Mouse (Mus musculus) ES-Bruce4 (cell line): Measurements from ENCODE around the gene Eno2. TPM values are rescaled to one million over a fixed set of nuclear protein-coding genes. Genes with fewer than 3 reads are reported as not detected.

Experiments
- H3K27ac ChIP-seq: 2 replicates; pipeline ENCODE4 v1.5.1; 2012; ENCODE audit warnings: low read length, inconsistent platforms; ENCODE audit not compliant: insufficient read depth
- H3K27me3 ChIP-seq: 2 replicates; pipeline ENCODE4 v1.6.1; 2012; ENCODE audit warnings: mild to moderate bottlenecking, low read length, inconsistent platforms; ENCODE audit not compliant: control insufficient read depth, poor library complexity, insufficient read depth, severe bottlenecking
- H3K36me3 ChIP-seq: 2 replicates; pipeline ENCODE4 v1.6.1; 2012; ENCODE audit warnings: inconsistent platforms, mild to moderate bottlenecking, low read length, moderate library complexity; ENCODE audit not compliant: control insufficient read depth, poor library complexity, insufficient read depth, severe bottlenecking
- H3K4me1 ChIP-seq: one replicate; pipeline ENCODE4 v1.8.1; 2011; ENCODE audit warnings: low read length; ENCODE audit not compliant: control insufficient read depth, insufficient read depth
- H3K4me3 ChIP-seq: 2 replicates; pipeline ENCODE4 v1.5.1; 2011; ENCODE audit warnings: low read depth, mild to moderate bottlenecking, low read length
- H3K9ac ChIP-seq: 2 replicates; pipeline ENCODE4 v1.6.1; 2012; ENCODE audit warnings: low read depth, mild to moderate bottlenecking, inconsistent platforms; ENCODE audit not compliant: poor library complexity, severe bottlenecking
- H3K9me3 ChIP-seq: replicated peaks from 2 replicates; pipeline ENCODE4 v1.6.1; 2012; ENCODE audit warnings: mild to moderate bottlenecking, low read length, inconsistent platforms; ENCODE audit not compliant: control insufficient read depth, poor library complexity, insufficient read depth, severe bottlenecking
- CTCF ChIP-seq: IDR thresholded peaks from one replicate; pipeline ENCODE4 v1.8.1; 2011; ENCODE audit warnings: low read depth, low read length
- EP300 ChIP-seq: IDR thresholded peaks from 2 replicates; pipeline ENCODE4 v1.6.1; 2011; ENCODE audit warnings: low read depth, low read length; ENCODE audit not compliant: insufficient read depth
- POLR2A ChIP-seq: IDR thresholded peaks from one replicate; pipeline ENCODE4 v1.8.1; 2011; ENCODE audit warnings: low read length; ENCODE audit not compliant: insufficient read depth
- polyA plus RNA-seq: library from polyadenylated mRNA; stranded (reverse); fragments of >200 nt; gene quantifications from 2 replicates; pipeline ENCODE4 v1.2.4, GENCODE M21; 2011; ENCODE audit warnings: low read depth; ENCODE audit not compliant: missing spikeins, insufficient read depth, insufficient read length

Gene Eno2
- polyA plus RNA-seq, 1 experiment: 7.4 TPM

DNA sequence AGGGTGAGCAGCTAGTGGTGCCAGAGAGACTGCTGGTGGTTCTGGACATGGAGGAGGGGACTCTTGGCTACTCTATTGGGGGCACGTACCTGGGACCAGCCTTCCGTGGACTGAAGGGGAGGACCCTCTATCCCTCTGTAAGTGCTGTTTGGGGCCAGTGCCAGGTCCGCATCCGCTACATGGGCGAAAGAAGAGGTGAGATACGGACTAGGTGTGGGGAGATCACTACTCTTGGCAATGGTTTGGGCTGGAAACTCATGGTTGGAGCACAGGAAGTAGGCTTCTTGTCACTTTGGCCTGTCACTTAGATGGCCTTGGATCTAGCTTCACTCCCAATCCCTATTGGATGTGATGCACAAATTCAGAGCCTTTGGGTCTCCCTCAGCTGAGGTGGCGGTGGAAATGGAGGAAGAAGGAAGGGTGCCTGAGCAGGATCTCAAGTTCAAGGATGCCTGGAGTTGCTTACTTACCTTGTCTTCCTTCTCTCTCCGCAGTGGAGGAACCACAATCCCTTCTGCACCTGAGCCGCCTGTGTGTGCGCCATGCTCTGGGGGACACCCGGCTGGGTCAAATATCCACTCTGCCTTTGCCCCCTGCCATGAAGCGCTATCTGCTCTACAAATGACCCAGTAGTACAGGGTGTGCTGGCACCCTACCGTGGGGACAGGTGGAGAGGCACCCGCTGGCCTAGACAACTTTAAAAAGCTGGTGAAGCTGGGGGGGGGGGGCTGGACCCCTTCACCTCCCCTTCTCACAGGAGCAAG, 40.5 kb upstream of the Eno2 start:
- Histone ChIP-seq H3K4me3 (peak overlapping the region; percentile 41), H3K27me3 (no peaks in the 10 kb centered on the region), H3K27ac (no peak overlapping the region), H3K4me1 (no peaks in the 10 kb centered on the region), H3K9ac (peak overlapping the region; percentile 75; the same call in 1 of the 2 replicates), H3K9me3 (no peaks in the 10 kb centered on the region), H3K36me3 (peaks cover 8% of the 10 kb centered on the region)
- TF ChIP-seq POLR2A (no peak), EP300 (0 out of 2 replicates have a peak, but pooled peaks have one; percentile 1)

DNA sequence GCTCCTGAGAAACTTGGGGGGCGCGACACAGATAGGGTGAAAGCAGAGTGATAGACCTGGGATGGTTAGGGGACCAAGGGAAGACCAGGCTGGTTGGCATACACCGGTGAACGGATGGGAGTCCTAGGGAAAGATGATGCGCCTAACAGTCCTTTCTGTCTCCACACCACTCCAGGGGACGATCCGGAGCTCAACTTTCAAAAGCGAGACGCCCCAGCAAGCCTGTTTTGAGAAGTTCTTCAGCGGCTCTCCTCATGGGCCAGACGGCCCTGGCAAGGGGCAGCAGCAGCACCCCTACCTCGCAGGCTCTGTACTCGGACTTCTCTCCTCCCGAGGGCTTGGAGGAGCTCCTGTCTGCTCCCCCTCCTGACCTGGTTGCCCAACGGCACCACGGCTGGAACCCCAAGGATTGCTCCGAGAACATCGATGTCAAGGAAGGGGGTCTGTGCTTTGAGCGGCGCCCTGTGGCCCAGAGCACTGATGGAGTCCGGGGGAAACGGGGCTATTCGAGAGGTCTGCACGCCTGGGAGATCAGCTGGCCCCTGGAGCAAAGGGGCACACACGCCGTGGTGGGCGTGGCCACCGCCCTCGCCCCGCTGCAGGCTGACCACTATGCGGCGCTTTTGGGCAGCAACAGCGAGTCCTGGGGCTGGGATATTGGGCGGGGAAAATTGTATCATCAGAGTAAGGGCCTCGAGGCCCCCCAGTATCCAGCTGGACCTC, 39.7 kb upstream of the Eno2 start:
- H3K4me3 ChIP-seq: peak overlapping the region; percentile 93
- TF ChIP-seq POLR2A (peak; percentile 14), CTCF (peak; percentile 78), EP300 (0 out of 2 replicates have a peak, but pooled peaks have one; percentile 4)
- peaks cover 8% of the 10 kb centered on the region for H3K36me3 ChIP-seq
- no peaks in the 10 kb centered on the region for H3K9me3 ChIP-seq
- no peaks in the 10 kb centered on the region for H3K4me1 ChIP-seq
- H3K27ac ChIP-seq: peak overlapping the region; percentile 19
- peak overlapping the region; percentile 75 for H3K9ac ChIP-seq
- H3K27me3 ChIP-seq: no peaks in the 10 kb centered on the region

DNA sequence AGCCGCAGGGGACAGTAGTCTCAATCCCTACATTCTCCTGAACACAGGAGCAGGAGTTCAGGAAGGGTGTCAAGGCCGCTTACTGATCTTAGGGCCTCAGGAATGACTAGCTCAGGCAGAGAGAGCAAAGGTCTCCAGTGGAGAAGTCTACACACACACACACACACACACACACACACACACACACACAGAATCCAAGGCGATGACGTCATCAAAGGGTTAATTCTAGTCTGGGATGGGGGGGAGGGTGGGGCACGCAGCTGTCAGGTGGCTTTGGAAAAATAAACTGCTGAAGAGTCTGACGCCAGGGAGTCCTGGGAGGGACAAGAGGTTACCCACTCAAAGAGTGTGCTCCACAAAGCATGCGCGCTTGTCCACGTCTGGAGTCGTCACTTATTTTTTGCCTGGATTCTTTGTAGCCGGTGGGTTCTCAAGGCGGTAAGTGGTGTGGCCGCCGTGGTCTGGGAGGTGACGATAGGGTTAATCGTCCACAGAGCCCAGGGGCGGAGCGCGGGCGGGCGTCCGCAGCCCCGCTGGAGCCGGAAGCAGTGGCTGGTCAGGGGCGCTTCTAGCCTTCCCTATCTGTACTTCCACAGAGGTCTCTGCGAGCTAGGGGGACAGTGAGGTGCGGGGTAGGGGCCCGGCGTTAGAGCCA, 39.0 kb upstream of the Eno2 start, which contains the start of gene Spsb2:
Spsb2 (plus strand) TSS at position 304 of the 655 bp plus-strand sequence.
- Histone ChIP-seq H3K36me3 (peaks cover 8% of the 10 kb centered on the region), H3K4me3 (peak within 1 kb of the TSS; percentile 93), H3K9me3 (no peaks in the 10 kb centered on the region), H3K9ac (peak within 1 kb of the TSS; percentile 75), H3K4me1 (no peaks in the 10 kb centered on the region), H3K27ac (peak within 1 kb of the TSS; percentile 19), H3K27me3 (no peaks in the 10 kb centered on the region)
- TF ChIP-seq POLR2A: no peak
- no peak for TF ChIP-seq EP300
- no peak for TF ChIP-seq CTCF

DNA sequence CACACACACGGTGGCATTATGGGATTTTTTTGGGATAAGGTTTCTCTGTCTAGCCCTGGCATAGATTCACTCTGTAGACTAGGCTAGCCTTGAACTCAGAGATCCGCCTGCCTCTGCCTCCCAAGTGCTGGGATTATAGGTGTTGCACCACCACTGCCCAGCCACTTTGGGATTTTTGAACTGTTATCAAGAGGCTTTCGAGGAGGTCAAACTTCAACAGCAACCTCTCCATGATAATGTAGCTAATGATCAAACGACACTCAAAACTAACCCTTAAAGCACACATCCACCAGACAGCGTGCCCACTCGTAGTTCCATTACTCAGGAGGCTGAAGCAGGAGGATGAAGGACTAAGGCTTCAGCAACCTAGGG, 38.5 kb upstream of the Eno2 start:
- peaks cover 8% of the 10 kb centered on the region for H3K36me3 ChIP-seq
- no peaks in the 10 kb centered on the region for H3K9me3 ChIP-seq
- peak overlapping the region; percentile 93 for H3K4me3 ChIP-seq
- TF ChIP-seq POLR2A (no peak), EP300 (no peak), CTCF (no peak)
- H3K4me1 ChIP-seq: no peaks in the 10 kb centered on the region
- 0 out of 2 replicates have a peak overlapping the region, but pooled peaks have one; percentile 75 for H3K9ac ChIP-seq
- no peaks in the 10 kb centered on the region for H3K27me3 ChIP-seq
- H3K27ac ChIP-seq: no peak overlapping the region

DNA sequence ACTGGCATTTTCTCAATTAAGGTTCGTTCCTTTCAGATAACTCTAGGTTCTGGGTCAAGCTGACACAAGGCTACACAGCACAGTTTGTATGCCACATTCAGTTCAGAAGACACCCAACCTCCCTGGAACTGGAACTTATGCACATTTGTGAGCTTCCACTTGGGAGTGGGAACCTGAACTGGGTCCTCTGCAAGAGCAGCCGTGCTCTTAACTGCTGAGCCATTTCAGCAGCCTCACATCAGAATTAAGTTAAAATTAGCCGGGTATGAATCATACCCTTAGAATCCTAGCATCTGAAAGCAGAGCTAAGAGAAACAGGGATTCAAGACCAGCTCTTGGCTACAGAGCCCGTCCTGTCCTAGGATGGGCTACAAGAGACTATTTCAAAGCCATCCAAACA, 37.9 kb upstream of the Eno2 start:
- TF ChIP-seq POLR2A (no peak), CTCF (no peak), EP300 (no peak)
- Histone ChIP-seq H3K9ac (no peak overlapping the region), H3K4me1 (no peaks in the 10 kb centered on the region), H3K27ac (no peak overlapping the region), H3K4me3 (no peak overlapping the region), H3K27me3 (no peaks in the 10 kb centered on the region), H3K36me3 (peaks cover 8% of the 10 kb centered on the region), H3K9me3 (no peaks in the 10 kb centered on the region)
